Mouse (Mus musculus) subcutaneous adipose tissue, adult 2 months (tissue): ENCODE results near the gene Map3k9. TPM values are rescaled to one million over a fixed set of nuclear protein-coding genes. Genes with fewer than 3 reads are reported as not detected.

Experiments used
- polyA plus RNA-seq: library from polyadenylated mRNA; depleted of rRNA; stranded (reverse); fragments of >200 nt; gene quantifications from 2 replicates; pipeline ENCODE4 v1.2.3, GENCODE M21; 2012; ENCODE audit warnings: low replicate concordance; rRNA removed

Map3k9 gene
- polyA plus RNA-seq, result 0.20 and 1.9 TPM in 2 replicates

GRCm38 (mm10) chr12:81781105-81781909 is at the start of gene Map3k9:
TSS of gene Map3k9 (minus strand) at chr12:81781175.

Other genes with a start within 250 kb of the Map3k9 start
- 12.8 and 18.4 TPM in 2 replicates for gene Gm20498, start 248.3 kb downstream of the Map3k9 start, polyA plus RNA-seq
- gene Synj2bp, start 248.3 kb downstream of the Map3k9 start, polyA plus RNA-seq, result 35.0 and 38.6 TPM in 2 replicates
- gene Adam21, start 212.7 kb downstream of the Map3k9 start, polyA plus RNA-seq, result 0.09 TPM in 1 of 2 replicates, not detected in the other
- 11.1 and 12.2 TPM in 2 replicates for gene Med6, start 186.2 kb downstream of the Map3k9 start, polyA plus RNA-seq
- gene Ttc9, start 149.9 kb downstream of the Map3k9 start, polyA plus RNA-seq, result 1.4 and 4.6 TPM in 2 replicates
- 33.6 and 52.9 TPM in 2 replicates for gene Pcnx, start 78.8 kb upstream of the Map3k9 start, polyA plus RNA-seq